Mouse (Mus musculus) stomach, postnatal 0 days (tissue): ENCODE results near the gene Camsap3. TPM values are rescaled to one million over a fixed set of nuclear protein-coding genes. Genes with fewer than 3 reads are reported as not detected.

ENCODE experiments used
- ATAC-seq: fragments of 200-750 bp; cut with Nextera tagmentation; 2 replicates; pipeline ENCODE4 v1.8.0; 2017; ENCODE audit not compliant: low FRiP score, low TSS enrichment
- DNase-seq: peaks from one replicate; pipeline ENCODE4 v3.0.0-alpha.2; 2016; ENCODE audit warnings: low spot score
- H3K27ac ChIP-seq: fragments of 300-500 bp; sonication (generic); replicated peaks from 2 replicates; pipeline ENCODE4 v1.5.1; 2014; ENCODE audit warnings: mild to moderate bottlenecking, control low read depth
- H3K27me3 ChIP-seq: fragments of 300-500 bp; sonication (generic); 2 replicates; pipeline ENCODE4 v1.6.1; 2014; ENCODE audit warnings: low read length; ENCODE audit not compliant: control insufficient read depth, insufficient read depth
- H3K36me3 ChIP-seq: fragments of 300-500 bp; sonication (generic); 2 replicates; pipeline ENCODE4 v1.6.1; 2014; ENCODE audit warnings: low read length, mixed read lengths; ENCODE audit not compliant: control insufficient read depth, insufficient read depth
- H3K4me1 ChIP-seq: fragments of 300-500 bp; sonication (generic); replicated peaks from 2 replicates; pipeline ENCODE4 v1.6.1; 2014; ENCODE audit warnings: antibody characterized with exemption; ENCODE audit not compliant: control insufficient read depth, insufficient read depth
- H3K4me2 ChIP-seq: fragments of 300-500 bp; sonication (generic); replicated peaks from 2 replicates; pipeline ENCODE4 v1.6.1; 2014; ENCODE audit warnings: low read depth, mild to moderate bottlenecking, control low read depth, moderate library complexity
- H3K4me3 ChIP-seq: fragments of 300-500 bp; sonication (generic); 2 replicates; pipeline ENCODE4 v1.5.1; 2014; ENCODE audit warnings: low read depth, low read length, control low read depth
- H3K9ac ChIP-seq: fragments of 300-500 bp; sonication (generic); 2 replicates; pipeline ENCODE4 v1.6.1; 2014; ENCODE audit warnings: mild to moderate bottlenecking, low read length, control low read depth, mixed read lengths
- H3K9me3 ChIP-seq: fragments of 300-500 bp; sonication (generic); 2 replicates; pipeline ENCODE4 v1.6.1; 2016; ENCODE audit warnings: low read length; ENCODE audit not compliant: control insufficient read depth
- CTCF ChIP-seq: IDR thresholded peaks from 2 replicates; pipeline ENCODE4 v1.5.1; 2016; ENCODE audit warnings: antibody characterized with exemption, low read depth, mild to moderate bottlenecking, moderate library complexity
- EP300 ChIP-seq: optimal IDR thresholded peaks from 2 replicates; pipeline ENCODE3; 2016; ENCODE audit warnings: antibody characterized with exemption
- WGBS: fragments of 180-500 bp; shearing (Covaris S2); extraction: QIAGEN DNeasy Blood & Tissue Kit; methylation state at CpG from one replicate; pipeline ENCODE4 v1.1.7; 2014; 5-methylcytosine and 5-hydroxymethylcytosine counted together
- polyA plus RNA-seq: library from polyadenylated mRNA; unstranded; fragments of >200 nt; fragmentation: Nextera tagmentation; extraction: Ambion mirVana; gene quantifications from 2 replicates; pipeline ENCODE4 v1.2.1, GENCODE M21; 2015

Gene Camsap3
- polyA plus RNA-seq, 1 experiment from 2014 or later = 14.2 TPM

- WGBS = 77% methylated on average over 1 of the region's 1 CpGs
- Histone ChIP-seq H3K36me3 (no peaks in the 10 kb centered on the region), H3K4me2 (no peak within 1 kb of the TSS), H3K27ac (no peak within 1 kb of the TSS), H3K9ac (no peak within 1 kb of the TSS), H3K4me3 (no peak within 1 kb of the TSS), H3K9me3 (no peaks in the 10 kb centered on the region), H3K27me3 (no peaks in the 10 kb centered on the region), H3K4me1 (no peaks in the 10 kb centered on the region)
- TF ChIP-seq EP300 (no peak), CTCF (no peak)
- DNase-seq (no peak), ATAC-seq (no peak)
Observed at GRCm38 (mm10) chr8:3625445-3625844, 38.4 kb downstream of the Camsap3 start, which contains the start of gene Pcp2. TSS of gene Pcp2 (minus strand) at chr8:3625545.

DNA sequence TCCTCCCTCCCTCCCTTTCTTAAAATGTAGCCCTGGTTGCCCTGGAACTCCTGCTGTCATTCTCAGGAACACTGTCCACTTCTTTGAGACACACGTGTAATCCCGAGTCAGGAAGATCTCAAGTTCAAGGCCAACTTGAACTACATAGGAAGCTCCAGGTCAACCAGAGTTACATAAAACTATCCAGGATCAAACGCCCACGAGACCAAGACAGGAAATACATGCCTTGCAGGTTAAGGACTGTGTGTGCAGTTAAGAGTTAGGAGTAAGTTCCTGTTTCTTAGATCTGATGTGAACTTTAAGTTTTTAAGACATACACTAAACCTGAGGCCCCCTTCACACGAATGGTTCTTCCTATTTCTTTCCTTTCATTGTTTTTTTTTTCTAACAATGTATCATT is 39.9 kb downstream of the Camsap3 start:
- H3K27me3 ChIP-seq = no peaks in the 10 kb centered on the region
- no peaks in the 10 kb centered on the region for H3K36me3 ChIP-seq
- H3K4me2 ChIP-seq = no peak overlapping the region
- 49% methylated on average over 5 of the region's 5 CpGs for WGBS
- DNase-seq (no peak), ATAC-seq (no peak)
- no peak overlapping the region for H3K27ac ChIP-seq
- H3K4me3 ChIP-seq = no peak overlapping the region
- H3K9me3 ChIP-seq = no peaks in the 10 kb centered on the region
- no peak for TF ChIP-seq CTCF
- no peak for TF ChIP-seq EP300
- H3K9ac ChIP-seq = no peak overlapping the region
- no peaks in the 10 kb centered on the region for H3K4me1 ChIP-seq

DNA sequence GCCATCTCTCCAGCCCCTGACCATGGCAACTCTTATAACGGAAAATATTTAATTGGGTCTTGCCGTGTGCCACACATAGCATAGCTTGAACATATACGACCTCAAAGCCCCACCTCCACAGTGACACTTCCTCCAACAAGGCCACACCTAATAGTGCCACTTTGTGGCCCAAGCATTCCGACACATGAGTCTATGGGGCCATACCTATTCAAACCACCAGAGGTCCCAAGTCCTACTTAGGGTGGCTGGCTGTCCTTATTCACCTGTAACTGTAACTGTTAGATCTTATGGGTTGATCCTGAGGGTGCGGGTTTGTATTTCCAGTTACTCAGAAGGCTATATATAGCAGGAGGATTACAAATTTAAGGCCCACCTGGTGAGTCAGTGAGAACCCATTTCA is 40.9 kb downstream of the Camsap3 start:
- Histone ChIP-seq H3K27me3 (no peaks in the 10 kb centered on the region), H3K4me2 (no peak overlapping the region), H3K27ac (no peak overlapping the region), H3K9me3 (no peaks in the 10 kb centered on the region), H3K9ac (no peak overlapping the region), H3K4me1 (no peaks in the 10 kb centered on the region), H3K36me3 (no peaks in the 10 kb centered on the region), H3K4me3 (no peak overlapping the region)
- ATAC-seq = peak; percentile 49
- 26% methylated on average over 5 of the region's 5 CpGs for WGBS
- TF ChIP-seq CTCF = peak; percentile 76
- no peak for TF ChIP-seq EP300
- peak; percentile 68 for DNase-seq

DNA sequence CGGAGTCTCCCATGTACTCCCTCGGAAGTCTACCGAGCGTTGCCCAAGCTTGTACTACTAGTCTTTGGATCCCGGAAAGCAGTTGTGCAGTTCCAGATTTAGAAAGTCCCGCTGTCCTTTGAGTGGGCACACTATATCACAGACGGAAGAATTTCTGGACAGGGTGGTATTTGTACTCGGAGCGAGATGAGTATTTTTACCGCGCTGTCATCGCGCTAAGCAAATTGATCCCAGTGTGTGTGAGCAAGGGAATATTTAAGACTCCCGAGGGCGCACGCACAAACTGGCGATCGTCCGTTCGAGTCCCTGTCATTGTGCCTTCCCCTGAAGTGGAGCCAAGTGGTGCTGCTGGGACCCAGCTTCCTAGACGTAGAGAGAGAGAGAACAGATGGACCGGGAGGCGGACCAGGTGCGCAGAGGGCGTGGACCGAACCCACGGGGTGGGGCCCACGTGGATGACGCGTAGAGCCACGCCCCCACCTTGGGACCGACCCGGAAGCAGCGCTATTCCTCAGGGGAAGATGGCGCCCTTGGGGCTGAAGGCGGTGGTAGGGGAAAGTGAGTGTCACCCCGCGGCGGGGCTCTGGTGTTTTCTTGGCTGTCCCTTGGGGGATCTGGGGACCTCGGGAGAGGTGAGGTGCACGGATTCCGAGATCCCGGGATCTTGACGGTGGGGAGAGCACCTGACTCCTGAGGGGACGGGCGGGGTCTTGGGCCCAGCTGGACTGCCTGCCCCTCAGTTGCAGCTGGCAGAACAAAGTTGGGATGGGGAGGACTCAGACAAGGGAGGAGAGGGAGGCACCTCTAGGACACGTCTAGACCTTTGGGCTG is 43.8 kb downstream of the Camsap3 start, which contains the start of gene Stxbp2:
Stxbp2 (plus strand) TSS at position 309 of the 831 bp plus-strand sequence.
- TF ChIP-seq EP300 (no peak), CTCF (no peak)
- H3K4me1 ChIP-seq = no peaks in the 10 kb centered on the region
- WGBS = 4% methylated on average over 46 of the region's 47 CpGs
- peak within 1 kb of the TSS; percentile 65 for H3K4me3 ChIP-seq
- H3K27ac ChIP-seq = peak within 1 kb of the TSS; percentile 79
- H3K9ac ChIP-seq = peak within 1 kb of the TSS; percentile 76
- H3K27me3 ChIP-seq = no peaks in the 10 kb centered on the region
- no peaks in the 10 kb centered on the region for H3K36me3 ChIP-seq
- H3K4me2 ChIP-seq = peak within 1 kb of the TSS; percentile 65
- H3K9me3 ChIP-seq = no peaks in the 10 kb centered on the region
- peak; percentile 92 for ATAC-seq
- DNase-seq = peak; percentile 92

DNA sequence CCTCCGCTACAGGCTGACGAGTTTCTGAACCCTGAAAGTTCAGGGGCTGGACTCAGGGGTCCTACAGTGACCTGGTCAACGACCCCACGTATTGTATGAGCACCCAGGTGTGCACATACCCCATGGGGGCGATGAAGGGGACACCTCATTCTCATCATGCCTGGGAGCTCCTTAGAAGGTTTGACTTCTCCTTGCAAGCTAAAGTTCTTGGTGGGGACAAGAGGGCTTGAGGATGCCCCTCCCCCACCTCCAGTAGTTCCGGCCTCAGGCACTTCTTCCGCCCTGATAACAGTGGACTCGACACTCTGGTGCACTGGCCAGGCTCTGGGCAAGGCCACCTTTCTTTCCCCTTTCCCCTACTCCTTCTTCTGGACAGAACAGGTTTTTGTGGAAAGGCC is 44.4 kb downstream of the Camsap3 start:
- Histone ChIP-seq H3K4me1 (no peaks in the 10 kb centered on the region), H3K36me3 (0 out of 2 replicates have a peak, but pooled peaks cover 1% of the 10 kb centered on the region), H3K9ac (peak overlapping the region; percentile 76), H3K27ac (peak overlapping the region; percentile 79), H3K4me2 (peak overlapping the region; percentile 65), H3K27me3 (no peaks in the 10 kb centered on the region), H3K9me3 (no peaks in the 10 kb centered on the region), H3K4me3 (peak overlapping the region; percentile 65)
- peak; percentile 80 for DNase-seq
- peak; percentile 81 for ATAC-seq
- TF ChIP-seq CTCF (no peak), EP300 (no peak)
- 17% methylated on average over 8 of the region's 8 CpGs for WGBS

- WGBS = 23% methylated on average over 5 of the region's 5 CpGs
- no peaks in the 10 kb centered on the region; the same call in 1 of the 2 replicates for H3K36me3 ChIP-seq
- no peak overlapping the region for H3K9ac ChIP-seq
- no peak overlapping the region for H3K4me2 ChIP-seq
- no peaks in the 10 kb centered on the region for H3K4me1 ChIP-seq
- DNase-seq = peak; percentile 89
- no peaks in the 10 kb centered on the region for H3K27me3 ChIP-seq
- peak; percentile 86 for ATAC-seq
- TF ChIP-seq CTCF = peak; percentile 65
- TF ChIP-seq EP300 = no peak
- no peak overlapping the region for H3K4me3 ChIP-seq
- no peak overlapping the region for H3K27ac ChIP-seq
- H3K9me3 ChIP-seq = no peaks in the 10 kb centered on the region
Observed at GRCm38 (mm10) chr8:3645804-3646203, 58.7 kb downstream of the Camsap3 start.
